Mouse (Mus musculus): ENCODE measurements around the gene Arhgef15.
"Not testable (repeated sequence)": the region's sequence is repeated elsewhere in the genome, so short reads cannot be mapped to it uniquely, and the experiment has no call there.

The Arhgef15 gene

DNA sequence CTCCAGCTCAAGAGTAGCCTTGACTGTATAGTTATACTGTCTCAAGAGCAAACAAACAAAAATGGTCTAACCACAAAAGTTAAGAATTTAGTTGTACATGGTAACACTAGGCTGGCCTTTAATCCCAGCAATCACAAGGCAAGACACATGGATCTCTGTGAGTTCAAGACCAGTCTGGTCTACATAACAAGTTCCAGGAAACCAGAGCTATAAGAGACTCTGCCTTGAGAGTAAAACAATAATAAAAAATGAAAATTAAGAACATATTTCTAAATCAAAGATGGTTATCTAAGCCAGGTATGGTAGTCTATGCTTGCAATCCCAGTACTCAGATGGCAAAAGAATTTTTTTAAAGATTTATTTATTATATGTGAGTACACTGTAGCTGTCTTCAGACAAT, 7.8 kb upstream of the Arhgef15 start:
- DNase-seq = no peak

GRCm38 (mm10) chr11:68963405-68963804, 6.1 kb upstream of the Arhgef15 start:
- no peak for DNase-seq

DNA sequence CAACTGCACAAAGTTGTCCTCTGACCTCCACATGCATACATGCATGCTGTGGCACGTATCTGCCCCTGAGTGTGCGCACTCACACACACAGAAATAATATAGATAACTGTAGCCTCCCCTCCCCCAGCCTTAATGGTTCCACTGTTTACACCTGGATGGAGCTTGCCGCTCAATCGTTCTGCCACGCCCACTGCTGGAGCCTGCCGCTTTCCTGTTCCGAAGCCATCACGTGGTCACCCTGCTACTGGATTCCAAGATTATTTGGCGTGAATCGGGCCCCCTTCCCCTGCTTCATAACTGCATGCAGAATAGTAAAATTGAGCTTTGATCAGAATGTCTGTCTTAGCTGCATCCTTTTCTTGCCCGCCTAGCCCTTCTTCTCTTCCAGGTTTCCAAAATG, 4.9 kb upstream of the Arhgef15 start:
- DNase-seq = not testable (repeated sequence)

DNA sequence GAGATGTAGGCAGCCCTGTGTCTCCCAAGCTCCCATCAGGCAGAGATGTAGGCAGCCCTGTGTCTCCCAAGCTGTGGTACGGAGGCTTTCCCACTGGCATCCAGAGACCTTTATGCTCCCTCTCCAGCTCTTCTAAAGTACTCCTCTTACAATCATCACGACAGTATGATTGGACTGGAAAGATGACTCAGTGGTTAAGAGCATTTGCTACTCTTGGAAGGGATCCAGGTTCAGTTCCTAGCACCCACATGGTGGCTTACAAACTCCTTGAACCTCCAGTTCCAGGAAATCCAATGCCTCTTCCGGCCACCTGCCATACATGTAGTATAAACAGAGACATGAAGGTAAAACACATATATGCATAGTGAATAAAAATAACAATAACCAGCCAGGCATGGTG, 4.3 kb upstream of the Arhgef15 start:
- no peak for DNase-seq

DNA sequence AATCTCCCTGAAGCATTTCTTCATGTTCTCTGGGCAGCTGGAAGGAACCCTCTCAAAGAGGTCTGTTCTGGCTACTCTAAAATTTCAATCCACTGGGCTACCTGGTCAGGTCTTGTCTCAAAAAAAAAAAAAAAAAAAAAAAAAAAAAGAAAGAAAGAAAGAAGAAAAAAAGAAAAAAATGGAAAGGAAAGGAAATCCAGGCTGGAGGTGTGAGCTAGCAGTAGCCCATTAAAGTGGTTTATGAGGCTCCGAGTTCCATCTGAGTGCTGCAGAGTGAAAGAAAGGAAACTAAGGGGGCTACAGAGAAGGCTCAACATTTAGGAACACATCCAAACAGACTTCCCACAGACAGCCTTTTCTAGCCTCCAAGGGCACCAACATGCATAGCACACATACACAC, 691 bp upstream of the Arhgef15 start:
- DNase-seq = no peak

- DNase-seq = peak; percentile 61
Measured at GRCm38 (mm10) chr11:68956697-68957096, 583 bp downstream of the Arhgef15 start.

GRCm38 (mm10) chr11:68956107-68956506, 1.2 kb downstream of the Arhgef15 start:
- DNase-seq = peak; percentile 74

GRCm38 (mm10) chr11:68955473-68955872, 1.8 kb downstream of the Arhgef15 start:
- no peak for DNase-seq

GRCm38 (mm10) chr11:68954408-68954807, 2.9 kb downstream of the Arhgef15 start:
- no peak for DNase-seq

GRCm38 (mm10) chr11:68953903-68954302, 3.4 kb downstream of the Arhgef15 start:
- DNase-seq = no peak

- DNase-seq = no peak
Measured at GRCm38 (mm10) chr11:68947542-68947993, 9.7 kb downstream of the Arhgef15 start.

GRCm38 (mm10) chr11:68946806-68947440, 10.4 kb downstream of the Arhgef15 start:
- DNase-seq = no peak

- DNase-seq = no peak
Measured at GRCm38 (mm10) chr11:68946001-68946400, 11.3 kb downstream of the Arhgef15 start.

DNA sequence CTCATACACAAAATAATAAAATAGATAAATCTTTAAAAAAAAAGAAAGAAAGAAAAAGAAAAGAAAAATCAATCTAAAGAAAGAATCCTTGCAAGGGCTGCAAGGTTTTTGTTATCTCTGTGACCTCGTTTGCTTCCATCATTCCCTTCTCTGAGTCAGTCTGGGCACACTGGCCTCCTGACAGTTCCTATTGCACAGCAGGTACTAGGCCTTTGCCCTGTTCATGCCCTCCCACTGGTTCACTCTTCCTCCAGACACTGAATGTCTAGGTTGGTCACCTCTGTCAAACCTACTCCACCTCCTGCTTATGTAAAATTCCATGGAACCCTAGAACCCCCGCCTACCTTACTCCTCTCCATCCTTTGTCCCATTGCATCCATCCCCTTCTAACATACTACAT, 12.0 kb downstream of the Arhgef15 start:
- no peak for DNase-seq

DNA sequence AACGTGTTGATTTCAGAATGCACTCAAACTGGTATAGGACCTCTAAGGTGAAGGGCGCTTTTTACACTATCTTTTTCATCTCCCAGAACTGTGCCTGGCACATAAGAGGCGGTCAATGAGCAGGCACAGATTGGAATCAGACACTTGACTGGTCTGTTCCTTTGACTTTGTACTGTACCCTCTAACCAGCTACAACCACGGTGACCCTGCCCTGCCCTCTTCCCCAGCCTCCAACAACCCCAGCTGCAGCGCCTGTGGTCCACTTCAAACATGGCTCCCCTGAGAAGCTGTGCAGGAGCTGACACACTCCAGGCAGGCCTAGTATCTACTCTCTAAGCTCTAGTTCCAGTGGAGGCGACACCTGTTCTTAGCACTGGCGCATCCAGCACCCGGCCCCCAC, 14.5 kb downstream of the Arhgef15 start:
- no peak for DNase-seq

- DNase-seq = no peak
Measured at GRCm38 (mm10) chr11:68940516-68940915, 16.8 kb downstream of the Arhgef15 start.

DNA sequence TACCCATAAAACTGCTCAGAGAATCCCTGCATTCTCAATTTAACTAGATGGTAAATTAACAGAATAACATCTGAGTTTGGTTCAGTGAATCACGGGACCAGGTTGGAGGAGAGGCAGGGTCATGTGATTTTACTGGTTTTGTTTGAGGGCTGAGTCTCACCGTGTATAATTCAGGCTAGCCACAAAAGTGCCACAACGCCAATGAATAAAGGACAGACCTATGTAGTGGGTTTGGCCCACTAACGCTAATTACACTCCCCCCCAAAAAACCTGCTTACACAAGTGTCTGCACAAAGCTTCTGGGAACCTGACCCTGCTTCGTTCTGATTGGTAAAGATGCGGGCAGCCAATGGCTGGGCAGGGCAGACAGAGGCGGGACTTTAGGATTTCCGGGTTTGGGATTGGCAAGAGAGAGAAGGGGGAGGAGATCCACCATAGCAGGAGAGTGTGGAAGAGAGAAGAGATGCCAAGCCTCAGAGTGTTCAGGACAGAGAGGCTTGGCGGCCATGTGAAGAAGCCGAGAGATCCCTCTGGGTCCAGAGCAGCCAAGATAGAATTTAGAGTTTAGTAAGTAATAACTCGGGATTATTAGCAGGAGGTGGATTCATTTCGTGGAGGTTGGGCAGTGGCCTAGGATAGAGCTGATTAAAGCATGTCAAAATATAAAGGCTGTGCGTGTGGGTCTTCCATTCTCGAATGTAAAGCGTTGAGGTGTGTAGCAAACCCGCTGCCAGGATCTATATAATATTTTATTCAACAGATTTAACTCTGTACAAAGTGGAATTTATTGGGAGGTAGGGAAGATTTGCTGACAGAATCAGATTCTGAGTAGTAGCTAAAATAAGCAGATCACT, 17.6 kb downstream of the Arhgef15 start:
- DNase-seq = peak; percentile 95

DNA sequence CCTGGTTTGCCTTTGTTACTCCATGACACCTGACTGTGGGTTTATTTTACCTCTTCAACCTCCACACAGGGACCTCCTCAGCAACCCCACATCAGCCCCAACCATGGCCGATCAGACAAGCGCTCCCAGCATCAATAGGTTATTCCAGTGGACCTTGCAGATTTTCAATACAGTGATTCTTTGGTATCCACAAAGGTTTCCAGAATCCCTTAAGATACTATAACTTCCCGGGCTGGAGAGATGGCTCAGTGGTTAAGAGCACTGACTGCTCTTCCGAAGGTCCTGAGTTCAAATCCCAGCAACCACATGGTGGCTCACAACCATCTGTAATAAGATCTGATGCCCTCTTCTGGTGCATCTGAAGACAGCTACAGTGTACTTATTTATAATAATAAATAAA, 20.3 kb downstream of the Arhgef15 start:
- DNase-seq = not testable (repeated sequence)

DNA sequence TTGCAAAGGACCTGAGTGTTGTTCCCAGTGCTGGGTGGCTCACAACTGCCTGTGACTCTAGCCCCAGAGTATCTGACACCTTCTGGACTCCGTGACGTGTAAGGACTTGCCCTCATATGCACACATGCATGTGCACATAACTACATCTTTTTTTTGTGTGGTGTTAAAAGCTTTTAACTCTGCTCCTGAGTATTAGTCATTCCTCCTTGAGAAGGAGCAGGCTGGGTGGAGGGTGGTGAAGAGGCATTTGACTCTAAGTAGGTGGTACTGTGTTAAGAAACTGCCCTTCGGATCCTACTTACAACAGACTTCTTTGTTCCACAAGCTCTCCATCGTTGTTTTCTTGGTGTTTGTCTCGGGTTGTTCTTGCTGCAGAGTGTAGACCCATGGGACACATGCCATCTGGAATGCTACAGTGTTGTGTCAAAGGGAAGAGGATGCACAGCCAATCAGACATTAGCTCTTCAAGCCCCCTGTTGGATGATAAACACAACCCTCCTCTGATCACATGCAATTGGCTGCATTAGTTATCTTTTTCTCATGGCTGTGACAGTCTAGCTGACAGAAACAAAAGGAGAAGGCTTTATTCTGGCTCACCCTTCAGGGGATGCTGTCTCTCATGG, 23.3 kb downstream of the Arhgef15 start:
- no peak for DNase-seq

- peak; percentile 23 for DNase-seq
Measured at GRCm38 (mm10) chr11:68929947-68930346, 27.3 kb downstream of the Arhgef15 start.

DNA sequence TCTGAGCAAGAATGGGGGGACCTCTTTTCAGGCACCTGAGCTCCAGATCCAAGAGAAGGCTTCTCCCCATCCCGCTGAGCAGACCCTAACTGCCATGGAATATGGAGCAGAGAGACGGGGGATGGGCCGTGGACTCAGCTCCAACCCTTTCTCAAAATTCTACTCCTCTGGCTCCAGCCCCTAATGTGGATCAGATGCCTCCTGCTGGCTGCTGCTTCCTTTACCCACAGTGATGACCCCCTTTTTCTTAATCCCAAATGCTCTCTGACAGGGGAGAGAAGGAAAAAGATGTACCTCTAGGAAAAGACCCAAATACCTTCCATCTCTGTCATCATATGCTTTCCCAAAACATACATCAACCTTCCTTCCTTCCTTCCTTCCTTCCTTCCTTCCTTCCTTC, 30.3 kb downstream of the Arhgef15 start, which contains the start of gene Odf4:
TSS of gene Odf4 (minus strand) at position 101 of the 400 bp plus-strand sequence.
- no peak for DNase-seq

- DNase-seq = no peak
Measured at GRCm38 (mm10) chr11:68924749-68925148, 32.5 kb downstream of the Arhgef15 start.

DNA sequence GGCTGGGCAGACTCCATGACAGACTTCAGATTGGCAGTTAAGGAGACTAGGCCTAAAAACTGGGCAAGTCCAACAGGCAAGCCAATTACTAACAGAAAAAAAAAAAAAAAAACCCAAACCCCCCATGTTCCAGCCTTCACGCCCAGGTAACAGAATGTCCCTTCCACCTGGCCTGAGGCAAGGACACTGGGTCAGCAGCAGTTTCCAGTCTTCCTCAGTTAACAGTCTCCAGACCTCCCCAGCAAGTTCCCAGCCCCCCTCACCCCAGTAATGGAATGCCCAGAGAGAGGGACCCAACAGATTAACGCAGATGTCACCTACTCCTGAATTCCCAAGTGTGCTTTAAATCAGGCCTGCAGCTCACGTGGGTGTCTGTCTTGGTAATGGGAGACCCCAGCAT, 34.1 kb downstream of the Arhgef15 start:
- no peak for DNase-seq

GRCm38 (mm10) chr11:68914566-68914965, 42.7 kb downstream of the Arhgef15 start:
- no peak for DNase-seq
